Mouse (Mus musculus) heart, adult 2 months (tissue): ENCODE results near the gene Snx1. TPM values are rescaled to one million over a fixed set of nuclear protein-coding genes. Genes with fewer than 3 reads are reported as not detected.

Experiments
- DNase-seq, 2 experiments: peaks; one replicate each; pipeline ENCODE4 v3.0.0; 2021
- H3K27ac ChIP-seq: fragments of 200-600 bp; 2 replicates; pipeline ENCODE4 v1.8.1; 2022
- H3K27me3 ChIP-seq: fragments of 200-500 bp; 2 replicates; pipeline ENCODE4 v1.6.1; 2012; ENCODE audit warnings: mild to moderate bottlenecking, low read length, inconsistent platforms, mixed read lengths; ENCODE audit not compliant: control insufficient read depth, insufficient read depth
- H3K36me3 ChIP-seq: fragments of 200-500 bp; 2 replicates; pipeline ENCODE4 v1.6.1; 2012; ENCODE audit warnings: low read length, inconsistent platforms; ENCODE audit not compliant: control insufficient read depth, insufficient read depth
- H3K4me1 ChIP-seq: fragments of 200-500 bp; 2 replicates; pipeline ENCODE4 v1.6.1; 2011; ENCODE audit warnings: low read length; ENCODE audit not compliant: control insufficient read depth, insufficient read depth
- H3K4me3 ChIP-seq: fragments of 200-600 bp; 2 replicates; pipeline ENCODE4 v1.8.1; 2022
- H3K79me2 ChIP-seq: fragments of 200-500 bp; replicated peaks from 2 replicates; pipeline ENCODE4 v1.6.1; 2012; ENCODE audit warnings: mild to moderate bottlenecking, inconsistent platforms, low read length, moderate library complexity, mixed read lengths; ENCODE audit not compliant: control insufficient read depth, insufficient read depth
- H3K9ac ChIP-seq: fragments of 200-500 bp; 2 replicates; pipeline ENCODE4 v1.6.1; 2012; ENCODE audit warnings: low read depth, mild to moderate bottlenecking, control low read depth, inconsistent platforms, low read length, mixed read lengths
- CTCF ChIP-seq: fragments of 200-600 bp; IDR thresholded peaks from 2 replicates; pipeline ENCODE4 v1.8.1; 2022; ENCODE audit warnings: antibody characterized with exemption, mild to moderate bottlenecking, moderate library complexity
- EP300 ChIP-seq: fragments of 200-500 bp; IDR thresholded peaks from 2 replicates; pipeline ENCODE4 v1.6.1; 2011; ENCODE audit warnings: low read depth, low read length, control low read depth; ENCODE audit not compliant: insufficient read depth
- POLR2A ChIP-seq: fragments of 200-500 bp; IDR thresholded peaks from 2 replicates; pipeline ENCODE4 v1.6.1; 2011; ENCODE audit warnings: mild to moderate bottlenecking, low read depth, low read length, control low read depth; ENCODE audit not compliant: insufficient read depth
- WGBS: fragments of 180-500 bp; shearing (Covaris S2); methylation state at CpG from one replicate; pipeline ENCODE4 v1.1.7; 2018; 5-methylcytosine and 5-hydroxymethylcytosine counted together
- intact Hi-C: fragments of 180-260 bp; cut with DNase I; formaldehyde crosslinking; loops from one replicate; pipeline ENCODE4 v1.15.1; 2025
- polyA plus RNA-seq: library from polyadenylated mRNA; depleted of rRNA; stranded (reverse); fragments of >200 nt; gene quantifications from 2 replicates; pipeline ENCODE4 v1.2.3, GENCODE M21; 2012
- total RNA-seq, 2 experiments: library from RNA; stranded (reverse); gene quantifications; 2 replicates each; pipeline ENCODE4 v1.2.3; 2021

Snx1 gene
- total and polyA plus RNA-seq, 3 experiments: 19.2 to 27.6 (median 24.8) TPM

DNA sequence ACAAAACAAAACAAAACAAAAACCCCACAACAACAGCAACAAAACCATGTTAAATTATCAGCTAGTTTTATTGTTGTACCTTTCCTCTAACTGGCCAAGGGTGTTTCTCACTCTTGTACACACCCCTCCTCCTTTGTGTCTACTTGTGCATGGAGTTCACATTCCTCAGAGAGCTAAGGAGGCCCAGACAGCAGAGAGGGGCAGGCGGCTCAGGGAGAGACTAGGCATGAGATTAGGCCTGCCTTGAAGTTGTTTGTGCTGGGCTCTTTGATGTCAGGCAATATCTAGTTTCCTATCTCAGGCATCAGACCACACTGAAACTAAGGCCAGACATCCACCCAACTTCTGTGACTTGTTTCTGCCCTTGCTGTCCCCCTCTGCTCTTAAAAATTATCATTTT, 41.8 kb upstream of the Snx1 start:
- Histone ChIP-seq H3K36me3 (no peaks in the 10 kb centered on the region), H3K27ac (no peak overlapping the region), H3K4me1 (no peaks in the 10 kb centered on the region), H3K4me3 (no peak overlapping the region), H3K9ac (no peak overlapping the region), H3K27me3 (no peaks in the 10 kb centered on the region), H3K79me2 (no peaks in the 10 kb centered on the region)
- WGBS: 78% methylated on average over 1 of the region's 1 CpGs
- intact Hi-C loops: no loop called here
- TF ChIP-seq POLR2A: no peak
- no peak for TF ChIP-seq CTCF
- no peak for TF ChIP-seq EP300
- no peak for DNase-seq

DNA sequence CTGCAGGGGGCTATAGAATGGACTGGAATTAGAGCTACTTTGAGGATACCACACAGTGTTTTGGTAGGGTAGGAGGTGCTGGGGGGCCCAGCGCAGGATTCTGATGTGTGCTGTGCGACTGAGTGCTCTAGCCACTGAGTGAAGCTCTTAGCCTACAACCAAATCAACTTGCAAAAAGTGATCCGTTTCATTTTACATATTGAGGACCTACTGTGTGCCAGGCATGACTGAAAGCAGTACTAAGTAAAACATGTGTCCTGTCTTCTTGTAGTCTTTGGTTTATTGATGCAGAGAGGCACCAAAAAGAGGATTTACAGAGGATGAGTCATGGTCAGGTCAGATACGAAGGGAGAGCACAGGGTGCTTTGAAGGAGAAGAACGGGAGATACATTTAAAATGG, 40.8 kb upstream of the Snx1 start:
- H3K4me3 ChIP-seq: no peak overlapping the region
- WGBS: 87% methylated on average over 5 of the region's 5 CpGs
- H3K9ac ChIP-seq: no peak overlapping the region
- no peaks in the 10 kb centered on the region for H3K27me3 ChIP-seq
- intact Hi-C loops: no loop called here
- H3K79me2 ChIP-seq: no peaks in the 10 kb centered on the region
- peaks cover 2% of the 10 kb centered on the region; the same call in 1 of the 2 replicates for H3K4me1 ChIP-seq
- no peak for DNase-seq
- H3K36me3 ChIP-seq: no peaks in the 10 kb centered on the region
- TF ChIP-seq POLR2A (no peak), CTCF (no peak), EP300 (no peak)
- no peak overlapping the region for H3K27ac ChIP-seq

- 50% methylated on average over 9 of the region's 9 CpGs for whole genome bisulfite sequencing
- Histone ChIP-seq H3K4me1 (peaks cover 7% of the 10 kb centered on the region), H3K4me3 (no peak overlapping the region), H3K27me3 (no peaks in the 10 kb centered on the region), H3K27ac (no peak overlapping the region), H3K9ac (no peak overlapping the region), H3K36me3 (no peaks in the 10 kb centered on the region), H3K79me2 (no peaks in the 10 kb centered on the region)
- TF ChIP-seq POLR2A (no peak), CTCF (peak; percentile 48), EP300 (peak; percentile 87)
- DNase-seq: peak in 1 of 2 experiments; percentile 67
- intact Hi-C loops: no loop called here
Observed at GRCm38 (mm10) chr9:66162995-66163394, 36.6 kb upstream of the Snx1 start.

DNA sequence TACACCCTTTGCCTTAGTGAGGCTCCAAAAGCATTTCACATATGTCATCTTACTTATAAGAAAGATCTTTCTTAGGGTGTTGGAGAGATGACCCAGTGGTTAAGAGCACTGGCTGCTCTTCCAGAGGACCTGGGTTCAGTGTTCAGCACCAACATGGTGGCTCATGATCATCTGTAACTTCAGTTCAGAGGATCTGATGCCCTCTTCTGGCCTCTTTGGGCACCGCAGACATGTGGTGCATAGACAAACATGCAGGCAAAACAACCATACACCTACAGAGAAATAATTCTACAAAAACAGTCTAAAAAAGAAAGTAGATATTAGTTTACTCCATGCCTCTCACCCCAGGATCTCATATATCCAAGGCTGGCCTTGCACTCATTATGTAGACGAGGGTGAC, 33.8 kb upstream of the Snx1 start:
- no peak for TF ChIP-seq EP300
- peak; percentile 23 for TF ChIP-seq CTCF
- Histone ChIP-seq H3K9ac (no peak overlapping the region), H3K79me2 (no peaks in the 10 kb centered on the region), H3K27ac (no peak overlapping the region), H3K27me3 (no peaks in the 10 kb centered on the region), H3K4me3 (no peak overlapping the region), H3K36me3 (no peaks in the 10 kb centered on the region), H3K4me1 (peaks cover 10% of the 10 kb centered on the region)
- DNase-seq: no peak
- WGBS: 98% methylated on average over 2 of the region's 2 CpGs
- intact Hi-C loops: no loop called here

- DNase-seq: no peak
- WGBS: 81% methylated on average over 6 of the region's 6 CpGs
- no peak for TF ChIP-seq CTCF
- TF ChIP-seq POLR2A: no peak
- TF ChIP-seq EP300: no peak
- Histone ChIP-seq H3K79me2 (no peaks in the 10 kb centered on the region), H3K9ac (peak overlapping the region; percentile 88), H3K36me3 (no peaks in the 10 kb centered on the region), H3K27ac (peak overlapping the region; percentile 71; the same call in 1 of the 2 replicates), H3K4me3 (peak overlapping the region; percentile 74), H3K27me3 (no peaks in the 10 kb centered on the region), H3K4me1 (peaks cover 10% of the 10 kb centered on the region)
- intact Hi-C loops: loop anchor here (2.0 to 5.0 kb wide), 4 partner anchors 60 to 213 kb away; no protein-coding TSS in a partner anchor
Observed at GRCm38 (mm10) chr9:66158885-66159430, 32.6 kb upstream of the Snx1 start.

DNA sequence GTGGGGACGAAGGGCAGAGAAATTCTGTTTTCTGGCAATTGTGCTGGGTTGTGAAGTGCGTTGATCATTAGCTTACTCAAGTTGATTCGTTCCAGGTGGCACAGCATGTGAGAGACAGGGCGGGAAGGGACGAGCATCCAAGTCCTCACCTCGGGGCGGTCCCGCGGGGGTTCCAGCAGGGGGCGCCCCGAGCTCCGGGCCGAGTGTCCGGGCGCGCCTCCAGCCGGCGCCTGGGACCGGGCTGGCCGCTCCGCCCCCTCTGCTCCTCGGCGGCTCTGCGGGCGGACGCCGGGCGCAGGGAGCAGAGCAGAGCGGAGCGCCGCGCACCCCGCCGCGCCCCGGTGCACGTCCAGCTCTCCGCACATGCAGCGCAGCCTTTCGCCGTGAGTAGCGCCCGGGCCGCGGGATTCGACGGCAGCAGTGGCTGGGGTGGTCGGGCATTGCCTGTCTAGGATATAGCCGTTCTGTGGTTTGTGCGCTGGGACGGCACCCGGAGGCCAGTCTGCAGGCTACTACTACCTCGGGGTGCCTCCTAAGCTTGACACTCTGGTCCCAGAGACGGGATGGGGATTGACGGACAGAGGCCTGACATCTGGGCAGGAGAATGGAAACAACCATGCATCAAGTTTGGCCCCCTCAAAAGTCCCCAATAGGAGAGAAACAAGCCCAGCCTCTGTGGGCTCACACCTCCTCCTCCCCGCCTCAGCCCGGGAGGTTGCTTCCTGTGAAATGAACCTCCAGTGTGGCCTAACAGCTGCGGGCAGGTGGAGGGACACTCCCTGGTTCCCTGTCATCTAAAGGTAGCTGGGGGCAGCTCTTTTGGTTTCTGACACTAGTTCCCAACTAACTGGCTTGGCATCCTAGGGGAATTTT, 31.8 kb upstream of the Snx1 start, which contains the start of gene Dapk2:
Gene Dapk2 (plus strand): TSS at position 266 of the 873 bp plus-strand sequence.
- H3K4me3 ChIP-seq: peak within 1 kb of the TSS; percentile 74
- DNase-seq: peak; percentile 92 to 95
- H3K27ac ChIP-seq: peak within 1 kb of the TSS; percentile 71
- H3K9ac ChIP-seq: peak within 1 kb of the TSS; percentile 88
- H3K79me2 ChIP-seq: no peaks in the 10 kb centered on the region
- intact Hi-C loops: loop anchor here (2.0 to 5.0 kb wide), 4 partner anchors 61 to 214 kb away; no protein-coding TSS in a partner anchor
- TF ChIP-seq CTCF (peak; percentile 89), EP300 (no peak)
- peaks cover 10% of the 10 kb centered on the region for H3K4me1 ChIP-seq
- WGBS: 3% methylated on average over 54 of the region's 58 CpGs
- no peaks in the 10 kb centered on the region for H3K36me3 ChIP-seq
- H3K27me3 ChIP-seq: no peaks in the 10 kb centered on the region
